Mouse (Mus musculus): ENCODE measurements around the gene Sept6.

- TF ChIP-seq CTCF (IDR thresholded peaks at IDR 0.05; ENCODE audit: low read depth): no peak
- no peak for TF ChIP-seq EP300 (IDR thresholded peaks at IDR 0.05; ENCODE audit: low read depth)
Measured at GRCm38 (mm10) chrX:36987851-36988250, 3.7 kb downstream of the Sept6 start.
